Mouse (Mus musculus) liver, adult 10 weeks (tissue): ENCODE measurements around the gene Gm10720. TPM values are rescaled to one million over a fixed set of nuclear protein-coding genes. Genes with fewer than 3 reads are reported as not detected.

Experiments
- polyA plus RNA-seq: library from polyadenylated mRNA; stranded (reverse); fragments of 350-450 nt; fragmentation: Illumina TruSeq; extraction: RNeasy Lipid Tissue Mini Kit (QIAGEN cat#74804); gene quantifications from one replicate; pipeline ENCODE4 v1.2.3, GENCODE M21; 2014; ENCODE audit warnings: low read depth, low replicate concordance

The Gm10720 gene
- polyA plus RNA-seq: not detected

GRCm38 (mm10) chr9:3015354-3015753 is at the start of gene Gm10720:
Gene Gm10720, plus strand, starts transcription at chr9:3015654.

GRCm38 (mm10) chr9:3000445-3000972 is 14.9 kb upstream of the Gm10720 start, which contains the start of gene Gm10722:
Gene Gm10722, plus strand, starts transcription at chr9:3000922.

GRCm38 (mm10) chr9:3002794-3003396 is 12.6 kb upstream of the Gm10720 start, which contains the start of gene Gm11168:
Gene Gm11168, plus strand, starts transcription at chr9:3003346.

DNA sequence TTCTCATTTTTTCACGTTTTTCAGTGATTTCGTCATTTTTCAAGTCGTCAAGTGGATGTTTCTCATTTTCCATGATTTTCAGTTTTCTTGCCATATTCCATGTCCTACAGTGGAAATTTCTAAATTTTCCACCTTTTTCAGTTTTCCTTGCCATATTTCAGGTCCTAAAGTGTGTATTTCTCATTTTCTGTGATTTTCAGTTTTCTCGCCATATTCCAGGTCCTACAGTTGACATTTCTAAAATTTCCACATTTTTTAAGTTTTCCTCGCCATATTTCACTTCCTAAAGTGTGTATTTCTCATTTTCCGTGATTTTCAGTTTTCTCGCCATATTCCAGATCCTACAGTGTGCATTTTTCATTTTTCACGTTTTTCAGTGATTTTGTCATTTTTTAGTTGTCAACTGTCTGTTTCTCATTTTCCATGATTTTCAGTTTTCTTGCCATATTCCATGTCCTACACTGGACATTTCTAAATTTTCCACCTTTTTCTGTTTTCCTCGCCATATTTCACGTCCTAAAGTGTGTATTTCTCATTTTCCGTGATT is 2.6 kb upstream of the Gm10720 start, which contains the start of gene Gm10721:
TSS of gene Gm10721 (plus strand) at position 408 of the 547 bp plus-strand sequence.

DNA sequence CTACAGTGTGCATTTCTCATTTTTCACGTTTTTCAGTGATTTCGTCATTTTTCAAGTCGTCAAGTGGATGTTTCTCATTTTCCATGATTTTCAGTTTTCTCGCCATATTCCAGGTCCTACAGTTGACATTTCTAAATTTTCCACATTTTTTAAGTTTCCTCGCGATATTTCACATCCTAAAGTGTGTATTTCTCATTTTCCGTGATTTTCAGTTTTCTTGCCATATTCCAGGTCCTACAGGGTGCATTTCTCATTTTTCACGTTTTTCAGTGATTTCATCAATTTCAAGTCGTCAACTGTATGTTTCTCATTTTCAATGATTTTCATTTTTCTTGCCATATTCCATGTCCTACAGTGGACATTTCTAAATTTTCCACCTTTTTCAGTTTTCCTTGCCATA is 1.7 kb downstream of the Gm10720 start, which contains the start of gene Gm10719:
TSS of gene Gm10719 (plus strand) at position 301 of the 400 bp plus-strand sequence.

GRCm38 (mm10) chr9:3023312-3023984 is 8.0 kb downstream of the Gm10720 start, which contains the start of gene Gm10718:
Gene Gm10718, plus strand, starts transcription at chr9:3023547.

GRCm38 (mm10) chr9:3024912-3025467 is 9.5 kb downstream of the Gm10720 start, which contains the start of gene Gm10717:
Gene Gm10717, plus strand, starts transcription at chr9:3025417.

GRCm38 (mm10) chr9:3034299-3034698 is 18.8 kb downstream of the Gm10720 start, which contains the start of gene Gm17535:
Gene Gm17535, plus strand, starts transcription at chr9:3034599.

GRCm38 (mm10) chr9:3036577-3036976 is 21.1 kb downstream of the Gm10720 start, which contains the start of gene Gm10715:
Gene Gm10715, plus strand, starts transcription at chr9:3036877.

Other genes with a start within 250 kb of the Gm10720 start
- not detected for gene Gm10722, start 14.7 kb upstream of the Gm10720 start, polyA plus RNA-seq
- gene Gm11168, start 12.3 kb upstream of the Gm10720 start, polyA plus RNA-seq: not detected
- gene Gm10721, start 2.5 kb upstream of the Gm10720 start, polyA plus RNA-seq: not detected
- gene Gm10719, start 1.8 kb downstream of the Gm10720 start, polyA plus RNA-seq: not detected
- not detected for gene Gm10718, start 7.9 kb downstream of the Gm10720 start, polyA plus RNA-seq
- not detected for gene Gm10717, start 9.8 kb downstream of the Gm10720 start, polyA plus RNA-seq
- not detected for gene Gm17535, start 18.9 kb downstream of the Gm10720 start, polyA plus RNA-seq
- gene Gm10715, start 21.2 kb downstream of the Gm10720 start, polyA plus RNA-seq: not detected